Mouse (Mus musculus) spleen, adult 2 months (tissue): ENCODE measurements around the gene Cpeb4.
A peak's percentile ranks its signal among the peaks of the same experiment; 100 is the strongest.

Experiments
- CTCF ChIP-seq: fragments of 200-500 bp; IDR thresholded peaks from 2 replicates; pipeline ENCODE4 v1.5.1; 2011; ENCODE audit warnings: mild to moderate bottlenecking, inconsistent platforms; ENCODE audit not compliant: insufficient read depth, insufficient read length, insufficient replicate concordance; ENCODE audit errors: extremely low read depth
- POLR2A ChIP-seq: fragments of 200-500 bp; IDR thresholded peaks from 2 replicates; pipeline ENCODE4 v1.6.1; 2011; ENCODE audit warnings: low read depth, low read length, inconsistent platforms

DNA sequence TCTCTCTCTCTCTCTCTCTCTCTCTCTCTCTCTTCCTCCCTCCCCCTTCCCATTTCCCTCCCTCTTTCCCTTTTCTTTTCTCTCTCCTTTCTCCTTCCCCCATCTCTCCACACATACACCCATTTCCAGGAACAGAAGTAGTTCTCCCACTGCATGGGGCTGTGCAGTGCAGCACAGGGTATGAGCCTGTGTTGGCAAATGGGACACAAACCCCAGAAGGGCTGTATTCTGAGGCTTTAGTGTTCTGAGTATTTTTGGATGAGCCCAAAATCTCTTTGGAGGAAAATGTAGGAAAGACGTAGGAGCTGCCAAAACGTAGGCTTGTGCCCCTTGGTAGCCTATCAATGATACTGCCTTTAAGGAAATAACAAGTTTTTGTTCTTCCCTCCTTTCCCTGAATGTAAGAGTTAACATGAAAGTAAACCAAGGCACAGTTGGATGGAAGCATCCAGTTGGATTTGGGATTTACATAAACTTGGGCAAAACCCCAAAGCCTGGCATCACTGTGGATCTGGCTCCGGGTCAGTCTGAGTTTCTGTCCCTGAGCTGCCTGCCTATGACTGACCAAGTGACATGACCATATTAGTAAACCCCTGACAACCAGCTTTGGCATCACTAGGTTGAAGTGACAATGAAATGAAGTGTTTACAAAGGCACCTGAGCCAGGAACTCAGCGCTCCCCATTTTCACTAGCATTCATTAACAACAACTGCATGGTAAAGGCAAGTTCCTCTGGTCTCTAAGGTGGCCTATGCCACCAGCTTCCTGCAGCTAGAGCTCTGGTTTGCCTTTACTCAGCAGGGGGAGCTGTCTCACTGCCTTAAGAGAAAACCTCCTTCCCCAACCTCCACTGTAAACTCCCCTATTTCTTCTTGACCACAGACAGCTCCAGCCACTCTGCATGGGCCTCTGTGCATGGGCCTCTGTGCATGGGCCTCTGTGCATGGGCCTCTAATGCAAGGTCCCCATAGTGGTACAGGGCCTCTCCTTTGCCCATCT lies 69.9 kb downstream of the Cpeb4 start:
- no peak for TF ChIP-seq POLR2A
- peak; percentile 37; the same call in 1 of the 2 replicates for TF ChIP-seq CTCF
